Mouse (Mus musculus): Measurements from ENCODE around the gene Mal.
"Not testable (repeated sequence)": the region's sequence is repeated elsewhere in the genome, so short reads cannot be mapped to it uniquely, and the experiment has no call there.

Gene Mal

DNA sequence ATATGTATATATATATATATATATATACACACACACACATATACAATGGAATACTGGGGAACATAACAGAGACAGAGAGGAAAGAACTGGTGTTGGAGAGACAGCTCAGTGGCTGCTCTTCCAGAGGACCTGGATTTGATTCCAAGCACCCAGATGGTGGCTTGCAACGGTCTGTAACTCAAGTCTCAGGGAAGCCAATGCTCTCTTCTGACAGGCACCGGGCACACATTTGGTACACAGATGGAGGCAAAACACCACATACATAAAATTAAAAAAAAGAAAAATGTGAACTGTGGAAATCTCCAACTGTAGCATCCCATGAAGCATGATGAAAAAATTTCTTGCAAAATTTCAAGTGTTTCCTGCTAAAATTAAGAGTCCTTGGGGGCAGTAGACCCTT is 31.7 kb downstream of the Mal start:
- DNase-seq, result no peak

DNA sequence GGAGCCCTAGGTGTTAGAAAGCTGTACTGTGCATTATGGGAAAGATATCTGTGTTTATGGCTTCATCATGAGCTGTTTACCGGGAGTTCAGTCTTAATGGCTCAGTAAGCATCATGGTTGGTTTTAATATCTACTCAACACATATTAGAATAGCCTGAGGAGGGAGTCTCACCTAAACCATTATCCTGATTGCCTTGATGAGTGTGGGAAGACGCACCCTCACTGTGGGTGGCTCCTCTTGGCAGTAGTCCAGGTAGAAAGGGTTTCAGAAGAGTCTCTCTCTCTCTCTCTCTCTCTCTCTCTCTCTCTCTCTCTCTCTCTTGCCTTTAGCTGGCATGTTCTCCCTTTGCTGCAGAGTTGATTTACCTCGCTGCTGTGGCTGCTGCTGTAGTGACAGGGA is 34.4 kb downstream of the Mal start:
- DNase-seq, result no peak

DNA sequence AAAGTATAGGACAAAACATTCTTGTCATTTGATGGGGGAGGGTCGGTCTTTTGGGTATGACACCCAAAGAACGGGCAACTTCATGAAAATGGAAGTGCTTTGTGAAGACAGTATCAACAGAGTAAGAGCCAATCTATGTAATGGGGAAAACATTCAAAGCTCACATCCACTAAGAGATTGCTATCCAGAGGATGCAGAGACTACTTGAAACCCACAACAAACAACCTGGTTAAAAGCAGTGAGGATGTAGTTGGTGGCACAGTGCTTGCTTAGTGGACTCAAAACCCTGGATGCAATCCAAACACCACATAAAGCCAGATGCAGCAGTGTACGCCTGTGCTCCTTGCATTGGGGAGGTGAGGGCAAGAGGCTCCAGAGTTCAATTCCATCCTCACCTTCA is 37.2 kb downstream of the Mal start:
- DNase-seq, result no peak

DNA sequence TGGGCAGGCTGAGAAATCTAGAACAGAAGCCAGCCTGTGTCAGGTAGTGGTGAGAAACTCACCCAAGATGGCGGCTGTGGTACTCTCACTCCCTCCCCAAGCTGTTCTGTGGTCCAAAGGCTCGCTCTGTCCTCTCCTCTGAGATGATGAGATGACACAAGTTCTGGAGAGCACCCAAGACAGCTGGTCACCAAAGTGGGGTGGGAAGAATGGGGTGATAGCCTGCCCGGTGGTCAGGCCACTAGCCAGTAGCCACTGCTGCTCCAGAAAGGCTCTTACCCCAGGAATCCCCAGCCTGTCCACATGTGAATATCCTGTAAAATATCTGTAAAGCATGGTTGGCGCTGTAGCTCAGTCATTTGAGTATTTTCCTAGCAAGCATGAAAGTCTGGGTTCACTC is 44.2 kb downstream of the Mal start:
- no peak for DNase-seq

DNA sequence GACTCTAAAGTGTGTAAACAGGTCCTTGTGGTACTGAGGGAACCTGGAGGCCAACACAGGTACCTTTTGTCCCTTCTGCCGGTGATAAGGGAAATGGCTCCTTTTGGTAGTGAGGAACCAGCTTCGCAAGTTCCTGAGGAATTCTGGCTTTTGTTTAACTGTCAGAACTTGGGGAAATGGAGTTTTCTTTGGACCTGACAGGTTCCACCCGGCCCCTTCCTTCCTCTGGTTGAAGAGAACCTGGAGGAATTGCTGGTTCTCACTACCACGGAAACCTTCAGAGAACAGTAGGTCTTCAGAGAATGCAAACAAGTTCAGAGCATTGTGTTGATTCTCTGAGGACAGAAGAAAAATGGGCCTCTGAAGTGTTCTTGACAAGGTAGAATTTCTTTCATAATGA is 45.1 kb downstream of the Mal start:
- no peak for DNase-seq

DNA sequence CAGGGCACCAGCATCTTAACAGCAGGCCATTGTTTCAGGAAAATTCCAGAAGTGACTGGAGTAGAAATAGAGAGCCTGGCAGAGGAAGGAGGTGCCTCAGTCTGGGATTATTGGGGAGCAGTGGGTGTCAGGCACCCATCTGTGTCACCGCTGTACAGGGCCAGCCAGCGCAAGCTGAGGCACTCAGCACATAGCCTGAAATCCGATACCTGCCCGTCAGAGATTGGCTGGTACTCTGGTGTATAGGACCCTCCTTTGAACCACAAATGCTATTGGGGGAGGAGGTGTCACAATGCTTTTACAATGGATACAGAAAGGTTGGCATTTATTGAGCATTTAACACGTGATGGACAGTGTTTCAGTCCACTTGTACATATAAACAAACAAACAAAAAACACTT is 47.5 kb downstream of the Mal start:
- DNase-seq, result no peak

DNA sequence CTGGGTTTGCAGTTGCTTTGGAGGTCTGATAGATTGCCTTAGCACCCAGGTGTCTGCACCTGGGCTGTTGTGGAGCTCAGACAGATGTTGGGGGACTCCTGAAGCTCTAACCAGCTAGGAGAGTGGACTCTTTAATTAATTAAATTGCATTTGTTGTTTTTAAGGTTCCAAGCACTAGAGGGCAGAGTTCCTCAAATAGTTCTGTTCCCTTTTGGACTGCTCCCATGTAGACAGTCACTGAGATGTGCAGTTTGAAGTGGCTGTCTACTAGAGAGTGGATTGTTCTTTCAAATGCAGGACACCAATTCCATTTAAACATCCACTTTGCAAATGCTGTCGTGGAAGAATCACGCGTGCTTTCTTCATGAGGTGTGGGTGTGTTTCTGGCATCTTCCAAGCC is 48.3 kb downstream of the Mal start:
- no peak for DNase-seq

DNA sequence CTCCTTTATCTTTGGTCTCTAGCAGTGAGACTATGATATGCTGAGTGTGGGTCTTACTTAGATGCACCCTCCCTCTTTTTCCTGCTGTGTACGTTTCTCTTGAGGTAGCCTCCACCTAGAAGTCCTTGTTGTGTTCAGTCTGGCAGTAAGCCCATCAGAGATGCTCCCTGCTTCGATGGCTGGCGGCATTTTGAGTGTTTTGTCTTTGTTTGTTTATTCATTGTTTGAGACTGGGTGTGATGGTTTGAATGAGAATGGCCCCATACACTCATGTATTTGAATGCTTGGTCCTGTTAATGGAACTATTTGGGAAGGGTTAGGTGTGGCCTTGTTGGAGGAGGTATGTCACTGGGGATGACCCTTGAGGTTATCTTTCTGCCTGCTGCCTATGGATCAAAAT is 51.3 kb downstream of the Mal start:
- DNase-seq, result no peak

DNA sequence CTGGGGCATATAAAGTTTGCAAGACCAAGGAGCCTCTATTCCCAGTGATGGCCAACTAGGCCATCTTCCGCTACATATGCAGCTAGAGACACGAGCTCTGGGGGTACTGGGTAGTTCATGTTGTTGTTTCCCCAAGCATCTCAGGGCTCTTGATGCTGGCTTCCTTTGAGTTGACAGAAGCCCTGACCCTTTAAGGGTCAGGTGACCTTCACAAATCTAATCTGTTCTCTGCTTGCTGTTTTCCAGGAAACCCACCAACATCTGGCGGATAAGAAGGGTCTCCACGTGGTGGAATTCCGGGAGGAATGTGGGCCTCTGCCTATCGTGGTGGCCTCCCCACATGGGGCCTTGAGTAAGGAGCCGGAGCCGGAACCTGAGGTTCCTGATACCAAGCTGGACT is 53.1 kb downstream of the Mal start:
- DNase-seq, result not testable (repeated sequence)

DNA sequence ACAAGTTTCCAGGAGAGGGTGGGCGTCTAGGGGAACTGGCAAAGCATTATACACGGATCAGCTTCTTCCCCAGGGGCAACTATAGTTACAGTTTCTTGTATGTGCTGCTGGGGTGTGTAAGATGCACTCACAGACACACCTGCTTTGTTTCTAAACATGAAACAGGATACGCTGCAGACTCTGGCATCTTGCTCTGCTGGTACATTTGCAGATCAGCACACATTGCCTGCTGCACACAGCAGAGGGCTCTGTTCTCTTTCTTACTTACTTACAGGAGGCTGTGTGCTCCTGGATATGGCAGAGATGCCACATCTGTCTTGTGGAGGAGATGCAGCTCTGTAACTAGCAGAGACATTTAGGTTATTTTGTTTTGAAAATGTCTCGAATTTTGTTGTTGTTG is 65.7 kb downstream of the Mal start:
- no peak for DNase-seq

DNA sequence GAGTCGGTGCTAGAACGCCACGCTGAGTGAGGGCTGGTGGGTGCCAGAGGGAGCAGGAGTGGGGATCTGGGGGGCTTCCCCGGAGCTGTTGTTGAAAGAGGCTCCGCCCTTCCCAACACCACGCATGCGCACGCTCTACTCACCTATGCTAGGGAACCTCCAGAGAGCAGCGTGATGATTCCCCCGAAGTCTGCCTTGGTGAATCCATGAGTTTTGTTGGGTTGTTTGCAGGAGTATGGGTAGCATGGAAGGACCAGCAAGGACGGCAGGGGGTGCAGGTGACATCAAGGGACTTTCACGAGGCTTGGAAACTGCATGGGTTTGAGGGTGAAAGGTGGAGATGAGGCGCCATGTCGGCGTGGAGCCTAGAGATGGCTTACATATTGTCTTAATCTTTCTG is 66.3 kb downstream of the Mal start:
- DNase-seq, result no peak

DNA sequence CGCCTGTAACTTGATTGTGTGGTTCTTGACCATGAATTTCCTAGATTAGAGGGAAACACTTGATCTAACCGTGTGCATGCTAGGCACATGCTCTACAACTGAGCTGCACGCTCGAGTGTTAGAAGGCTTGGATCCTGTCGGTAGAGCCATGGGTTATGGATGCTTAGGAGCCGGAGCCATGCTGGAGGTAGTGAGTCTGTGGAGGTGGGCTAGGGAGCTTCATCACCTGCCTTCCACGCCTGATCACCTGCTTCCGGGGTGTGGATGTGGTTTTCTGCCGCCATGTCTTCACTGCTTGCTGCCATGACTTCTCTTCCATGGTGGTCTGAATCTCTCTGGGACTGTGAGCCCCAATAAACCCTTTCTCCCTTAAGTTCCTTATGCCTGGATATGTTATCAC is 67.6 kb downstream of the Mal start:
- DNase-seq, result no peak

DNA sequence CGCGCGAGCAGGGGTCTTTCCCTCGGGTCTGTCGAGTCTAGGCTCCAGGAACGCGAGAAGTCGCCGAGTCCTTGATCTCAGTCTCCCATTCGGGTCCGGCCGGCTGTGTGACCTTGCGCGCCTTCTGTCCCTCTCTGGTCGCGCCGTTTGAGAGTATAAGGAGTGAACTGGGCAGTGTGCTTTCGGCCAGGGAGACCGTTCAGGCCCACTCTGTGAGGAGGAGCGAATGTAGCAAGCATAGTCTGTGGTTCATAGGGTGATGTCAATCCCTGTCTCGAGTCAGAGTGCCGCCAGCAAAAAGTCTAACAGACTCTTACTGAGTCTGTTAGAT is 69.0 kb downstream of the Mal start:
- no peak for DNase-seq

DNA sequence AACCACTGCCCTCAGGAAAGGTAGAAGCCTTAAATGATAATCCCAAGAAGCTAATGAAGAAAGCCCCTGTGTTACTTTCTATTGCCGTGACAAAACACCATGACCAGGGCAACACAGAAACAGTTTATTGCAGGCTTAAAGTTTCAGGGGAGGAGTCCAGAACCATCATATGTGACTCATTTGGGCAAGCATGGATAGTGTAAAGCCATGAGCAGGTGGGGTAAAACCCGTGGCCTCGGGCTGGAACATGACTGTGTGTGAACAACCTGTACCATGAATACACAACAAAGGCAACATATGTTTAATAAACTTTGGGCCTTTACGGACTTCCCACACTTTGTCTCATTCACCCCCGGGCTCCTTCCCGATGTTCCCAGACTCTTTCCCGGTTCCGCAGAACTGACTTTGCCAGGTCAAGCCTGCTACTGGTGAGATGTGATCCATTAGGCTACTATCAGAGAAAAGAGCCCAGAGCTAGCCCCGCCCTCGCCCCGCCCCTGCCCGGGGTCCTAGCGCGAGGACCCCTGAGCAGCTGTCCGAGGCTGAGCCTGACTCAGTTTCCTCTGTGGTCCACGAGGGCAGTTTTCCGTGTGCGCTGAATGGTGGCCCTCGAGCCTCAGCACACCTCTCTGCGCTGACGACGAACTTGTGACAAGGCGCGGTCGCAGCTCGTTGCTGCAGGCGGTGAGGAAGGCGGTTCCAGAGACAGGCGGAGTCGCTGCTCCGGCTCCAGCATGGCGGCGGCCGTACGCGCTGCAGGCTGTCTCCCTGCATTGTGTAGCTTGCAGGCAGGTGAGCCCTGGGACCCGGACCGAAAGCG is 69.6 kb downstream of the Mal start, which contains the start of the genes Zfp661 and Mrps5:
Gene Zfp661 (minus strand): TSS at position 401 of the 820 bp plus-strand sequence.
Gene Mrps5 (plus strand): TSS at position 529 of the 820 bp plus-strand sequence.
- peak; percentile 89 to 92 for DNase-seq

DNA sequence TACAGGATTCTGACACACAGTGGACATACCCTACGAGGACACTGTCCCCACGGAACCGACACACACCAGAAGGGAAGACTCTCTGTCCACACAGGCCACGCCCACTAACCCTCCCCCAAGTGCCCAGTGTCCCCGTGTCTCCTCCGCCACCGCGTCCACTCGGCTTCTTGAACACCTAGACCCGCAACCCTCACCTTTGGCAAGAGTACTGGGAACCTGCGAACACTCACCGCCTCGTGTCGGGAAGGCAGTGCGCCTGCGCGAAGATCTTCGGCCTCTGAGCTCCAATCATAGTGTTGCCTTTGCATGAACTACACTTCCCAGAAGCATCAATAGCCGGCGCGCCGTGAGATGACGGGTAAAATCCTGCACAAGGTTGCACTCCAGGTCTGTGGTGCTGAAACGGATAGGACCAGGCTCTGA is 72.0 kb downstream of the Mal start:
- peak; percentile 97 for DNase-seq
